Mouse (Mus musculus) B cell, adult 62 days (primary cell): ENCODE measurements around the gene Rex1bd. TPM values are rescaled to one million over a fixed set of nuclear protein-coding genes. Genes with fewer than 3 reads are reported as not detected.

Experiments
- total RNA-seq: library from RNA; stranded (reverse); gene quantifications from 4 replicates; pipeline ENCODE4 v1.2.4, GENCODE M21; 2023

Rex1bd gene
- 33.3 to 46.0 TPM (median 38.6 TPM) in 4 replicates for total RNA-seq

DNA sequence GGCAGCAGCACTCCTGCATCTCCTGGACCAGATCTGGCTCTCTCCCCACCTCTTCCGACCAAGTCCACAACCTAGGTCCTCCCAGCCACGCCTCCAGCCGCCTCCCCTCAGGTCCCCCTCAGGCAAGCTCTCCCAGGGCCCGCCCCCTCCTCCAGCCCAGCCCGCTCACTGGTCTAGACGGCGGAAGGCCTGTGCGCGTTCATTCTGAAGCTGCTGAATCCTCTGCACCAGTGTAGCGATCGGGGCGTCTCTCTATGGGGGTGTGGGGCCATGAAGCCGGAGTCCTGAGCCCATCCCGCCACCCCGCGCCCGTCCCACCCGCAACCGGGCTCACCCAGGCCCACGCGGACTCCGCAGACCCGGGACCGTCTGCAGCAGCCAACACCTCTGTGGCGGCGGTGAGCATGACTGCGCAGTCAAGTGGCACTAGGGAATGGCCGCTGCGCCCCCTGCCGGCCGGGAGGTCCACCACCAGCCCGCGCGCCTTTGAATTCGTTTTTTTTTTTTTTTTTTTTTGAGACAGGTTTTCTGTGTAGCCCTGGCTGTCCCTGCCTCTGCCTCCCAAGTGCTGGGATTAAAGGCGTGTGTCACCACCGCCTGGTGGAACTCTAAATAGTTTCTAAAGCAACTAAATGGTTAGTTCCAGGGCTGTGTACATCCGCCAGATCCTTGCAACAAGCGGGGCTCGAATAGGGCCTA is at the start of gene Rex1bd:
Rex1bd (minus strand) TSS at position 425 of the 699 bp plus-strand sequence.

GRCm38 (mm10) chr8:70539077-70539813 is 32.7 kb upstream of the Rex1bd start, which contains the start of gene Ell:
Gene Ell (plus strand): TSS chr8:70539457.

GRCm38 (mm10) chr8:70527512-70528181 is 21.1 kb upstream of the Rex1bd start, which contains the start of the genes Fkbp8 and Kxd1:
Gene Fkbp8 (plus strand): TSS chr8:70527724.
Gene Kxd1 (minus strand): TSS chr8:70527956.

DNA sequence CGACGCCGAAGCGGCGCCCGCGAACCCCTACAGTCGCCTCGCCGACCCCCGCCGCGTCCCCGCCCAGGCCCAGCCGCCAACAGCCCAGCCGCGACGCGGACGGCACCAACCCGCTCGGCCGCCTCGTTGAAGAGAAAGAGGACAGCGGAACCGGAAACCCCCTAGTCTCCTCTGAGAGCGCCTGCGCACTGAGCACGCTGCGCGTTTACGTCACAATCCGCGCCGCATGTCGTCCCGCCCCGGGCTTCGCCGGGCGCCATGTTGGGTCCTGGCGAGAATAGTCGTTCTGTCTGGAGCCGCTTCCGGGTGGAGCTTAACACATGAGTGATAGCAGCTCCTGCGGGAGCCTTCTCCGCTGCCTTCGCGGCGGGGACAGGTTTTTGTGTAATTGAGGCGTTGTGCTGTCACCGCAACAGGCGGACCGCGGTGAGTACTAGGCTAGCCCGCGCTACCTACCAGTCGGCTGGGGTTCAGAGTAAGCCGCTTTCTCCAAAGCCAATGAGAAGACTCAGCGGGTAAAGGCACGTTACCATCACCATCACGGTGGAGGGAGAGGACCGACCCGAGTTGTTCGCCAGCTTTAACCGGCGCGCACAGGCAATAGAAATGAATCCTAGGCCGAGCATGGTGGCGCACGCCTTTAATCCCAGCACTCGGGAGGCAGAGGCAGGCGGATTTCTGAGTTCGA is 3.8 kb upstream of the Rex1bd start, which contains the start of gene Uba52:
Uba52 (minus strand) TSS at position 574 of the 688 bp plus-strand sequence.

DNA sequence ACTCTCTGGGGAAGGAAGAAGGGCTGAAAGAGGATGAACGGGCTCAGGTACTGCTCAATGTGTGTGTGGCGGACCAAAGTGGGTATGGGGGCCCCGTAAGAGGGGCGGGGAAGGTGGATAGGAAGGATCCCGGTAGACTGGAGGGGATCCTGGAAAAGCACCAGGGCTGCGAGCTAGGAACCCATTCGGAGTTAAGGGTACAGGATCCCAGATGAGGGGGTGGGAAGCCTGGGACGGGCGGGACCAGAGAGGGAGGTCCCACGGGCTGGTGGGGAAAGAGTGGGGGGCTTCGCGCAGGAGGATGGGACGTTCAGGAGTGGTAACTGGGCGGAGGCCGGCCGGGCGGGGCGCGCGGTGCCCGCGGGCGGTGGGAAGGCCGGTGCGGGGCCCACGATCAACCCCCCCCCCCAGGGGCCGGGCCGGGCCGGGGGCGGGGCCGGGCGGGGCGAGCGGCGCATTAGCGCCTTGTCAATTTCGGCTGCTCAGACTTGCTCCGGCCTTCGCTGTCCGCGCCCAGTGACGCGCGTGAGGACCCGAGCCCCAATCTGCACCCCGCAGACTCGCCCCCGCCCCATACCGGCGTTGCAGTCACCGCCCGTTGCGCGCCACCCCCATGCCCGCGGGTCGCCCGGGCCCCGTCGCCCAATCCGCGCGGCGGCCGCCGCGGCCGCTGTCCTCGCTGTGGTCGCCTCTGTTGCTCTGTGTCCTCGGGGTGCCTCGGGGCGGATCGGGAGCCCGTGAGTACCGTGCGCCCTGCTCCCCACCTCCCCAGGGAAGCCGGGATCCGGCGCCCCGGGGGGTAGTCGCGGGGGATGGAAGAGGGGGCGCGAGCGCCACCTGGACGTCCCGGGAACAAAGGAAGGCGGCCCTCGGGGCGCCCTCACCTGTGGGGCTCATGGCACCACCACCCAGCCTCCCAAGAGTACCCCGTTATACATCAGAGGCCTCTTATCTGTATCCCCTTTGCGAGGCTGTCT is 13.6 kb downstream of the Rex1bd start, which contains the start of gene Crlf1:
Crlf1 (plus strand) TSS at position 495 of the 977 bp plus-strand sequence.

GRCm38 (mm10) chr8:70486941-70487520 is 19.5 kb downstream of the Rex1bd start, which contains the start of gene Tmem59l:
Gene Tmem59l (minus strand): TSS chr8:70487358.

GRCm38 (mm10) chr8:70476333-70477268 is 30.0 kb downstream of the Rex1bd start, which contains the start of gene Klhl26:
Gene Klhl26 (minus strand): TSS chr8:70476968.

Other genes starting within 250 kb of the Rex1bd start
- gene Homer3, start 223.9 kb downstream of the Rex1bd start, total RNA-seq = 6.2 to 9.0 TPM (median 6.9 TPM) in 4 replicates
- 67.5 to 86.5 TPM (median 76.3 TPM) in 4 replicates for gene Ddx49, start 204.3 kb downstream of the Rex1bd start, total RNA-seq
- 94.5 to 110 TPM (median 108 TPM) in 4 replicates for gene Cope, start 204.2 kb downstream of the Rex1bd start, total RNA-seq
- gene Cers1, start 191.0 kb downstream of the Rex1bd start, total RNA-seq = not detected in 4 replicates
- not detected in 4 replicates for gene Gdf1, start 176.9 kb downstream of the Rex1bd start, total RNA-seq
- gene Upf1, start 153.5 kb downstream of the Rex1bd start, total RNA-seq = 68.7 to 78.5 TPM (median 70.9 TPM) in 4 replicates
- 0.48 TPM in 1 of 4 replicates, not detected in the others for gene Comp, start 133.2 kb downstream of the Rex1bd start, total RNA-seq
- gene Crtc1, start 67.2 kb downstream of the Rex1bd start, total RNA-seq = 16.1 to 28.0 TPM (median 24.1 TPM) in 4 replicates
- 8.4 to 10.1 TPM (median 8.6 TPM) in 4 replicates for gene Klhl26, start 29.8 kb downstream of the Rex1bd start, total RNA-seq
- gene Tmem59l, start 19.4 kb downstream of the Rex1bd start, total RNA-seq = not detected in 4 replicates
- 1.2 to 2.5 TPM (median 2.0 TPM) in 3 of 4 replicates, not detected in the other for gene Crlf1, start 13.6 kb downstream of the Rex1bd start, total RNA-seq
- gene Uba52, start 4.0 kb upstream of the Rex1bd start, total RNA-seq = 2,835 to 2,861 TPM (median 2,853 TPM) in 4 replicates
- 231 to 253 TPM (median 245 TPM) in 4 replicates for gene Fkbp8, start 21.0 kb upstream of the Rex1bd start, total RNA-seq
- gene Kxd1, start 21.2 kb upstream of the Rex1bd start, total RNA-seq = 53.7 to 70.3 TPM (median 60.4 TPM) in 4 replicates
- gene Ell, start 32.7 kb upstream of the Rex1bd start, total RNA-seq = 26.1 to 31.6 TPM (median 29.4 TPM) in 4 replicates
- gene Isyna1, start 87.6 kb upstream of the Rex1bd start, total RNA-seq = 101 to 107 TPM (median 103 TPM) in 4 replicates
- gene Ssbp4, start 102.1 kb upstream of the Rex1bd start, total RNA-seq = 64.4 to 94.1 TPM (median 74.8 TPM) in 4 replicates
- gene Lrrc25, start 109.4 kb upstream of the Rex1bd start, total RNA-seq = 5.1 to 10.7 TPM (median 6.9 TPM) in 4 replicates
- not detected in 4 replicates for gene Gdf15, start 125.7 kb upstream of the Rex1bd start, total RNA-seq
- gene Pgpep1, start 153.6 kb upstream of the Rex1bd start, total RNA-seq = 11.2 to 14.7 TPM (median 12.6 TPM) in 4 replicates
- 121 to 135 TPM (median 129 TPM) in 4 replicates for gene Lsm4, start 166.5 kb upstream of the Rex1bd start, total RNA-seq
- 2,399 to 2,837 TPM (median 2,594 TPM) in 4 replicates for gene Jund, start 192.2 kb upstream of the Rex1bd start, total RNA-seq
- gene Iqcn, start 196.7 kb upstream of the Rex1bd start, total RNA-seq = 49.7 to 55.4 TPM (median 53.1 TPM) in 4 replicates
- 0.69 to 1.2 TPM in 2 of 4 replicates, not detected in the others for gene Gm3336, start 211.8 kb upstream of the Rex1bd start, total RNA-seq
- 1.8 to 3.5 TPM (median 2.8 TPM) in 4 replicates for gene Pde4c, start 217.0 kb upstream of the Rex1bd start, total RNA-seq
- gene Rab3a, start 247.9 kb upstream of the Rex1bd start, total RNA-seq = 8.0 to 10.4 TPM (median 9.2 TPM) in 4 replicates